Mouse (Mus musculus) MN1 (cell line): Measurements from ENCODE around the gene Scimp.

ENCODE experiments used
- DNase-seq: peaks from one replicate; pipeline ENCODE4 v3.0.0-alpha.2; 2016; ENCODE audit warnings: low spot score

The Scimp gene

DNA sequence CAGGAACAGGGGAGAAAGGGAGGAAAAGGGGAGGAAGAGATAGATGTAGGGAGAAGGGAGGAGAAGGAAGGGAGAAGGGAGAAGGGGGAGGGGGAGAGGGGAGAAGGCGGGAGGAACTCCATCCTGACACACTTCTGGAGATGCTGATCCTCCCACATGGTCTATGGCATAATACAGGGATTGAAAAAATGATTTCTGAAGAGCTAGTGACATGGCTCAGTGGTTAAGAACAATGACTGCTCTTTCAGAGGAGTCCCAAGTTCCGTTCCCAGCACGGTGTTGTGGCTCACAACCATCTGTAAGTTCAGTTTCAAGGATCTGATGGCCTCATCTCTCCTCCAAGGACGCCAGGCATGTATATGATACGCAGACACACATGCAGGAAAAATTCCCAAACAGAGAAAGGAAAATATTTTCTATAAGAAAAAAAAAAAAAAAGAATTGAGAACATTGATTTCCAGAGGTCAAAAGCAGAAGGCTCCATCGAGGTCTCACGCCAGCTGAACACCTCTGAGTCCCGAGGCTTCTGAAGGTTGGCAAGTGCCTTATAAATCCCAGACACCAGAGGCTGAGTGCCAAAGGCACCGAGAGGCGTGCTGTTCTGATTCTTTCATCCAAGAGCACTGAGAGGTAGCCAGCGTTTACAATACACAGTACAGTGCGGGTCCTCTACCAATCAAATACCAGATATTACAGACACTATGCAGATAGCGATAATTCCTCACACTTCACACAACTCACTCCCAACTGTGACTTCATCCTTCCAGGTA, 730 bp downstream of the Scimp start:
- DNase-seq: no peak

DNA sequence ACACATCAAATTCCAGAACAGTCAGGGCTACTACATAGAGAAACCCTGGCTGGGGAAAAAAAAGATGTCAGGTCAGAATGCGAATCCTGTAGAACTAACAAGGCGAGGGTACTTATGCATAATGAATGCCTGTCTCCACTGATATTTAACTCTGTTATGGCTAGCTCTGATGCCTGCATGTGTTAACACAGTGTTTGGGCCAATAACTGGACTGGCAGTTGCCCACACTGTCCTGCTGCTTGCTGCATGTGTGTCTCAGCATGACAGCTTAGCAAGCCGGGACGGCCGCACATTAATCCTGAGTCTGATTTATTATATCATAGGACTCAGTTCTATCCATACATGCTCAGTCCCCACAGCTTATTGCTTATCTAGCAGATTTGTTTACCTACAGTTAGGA, 1.3 kb downstream of the Scimp start:
- DNase-seq: no peak

DNA sequence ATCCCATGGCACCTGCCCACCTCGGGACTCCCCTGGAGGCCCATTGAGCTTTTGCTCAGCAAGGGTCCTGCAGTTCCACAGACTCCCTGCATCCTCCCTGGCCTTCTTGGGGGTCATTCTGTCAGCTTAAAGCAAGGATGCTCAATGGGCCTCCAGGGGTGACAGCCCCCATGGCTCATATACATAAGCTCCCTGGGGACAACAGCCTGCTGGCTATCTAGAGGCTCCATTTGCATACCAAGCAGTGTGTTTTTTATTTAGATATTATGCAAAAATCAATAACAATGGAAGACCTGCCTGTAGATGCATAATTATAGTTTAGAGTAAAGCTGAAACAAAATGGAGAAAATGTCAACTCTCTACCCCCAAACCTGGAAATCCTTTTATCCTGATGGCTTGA, 3.4 kb downstream of the Scimp start:
- no peak for DNase-seq

DNA sequence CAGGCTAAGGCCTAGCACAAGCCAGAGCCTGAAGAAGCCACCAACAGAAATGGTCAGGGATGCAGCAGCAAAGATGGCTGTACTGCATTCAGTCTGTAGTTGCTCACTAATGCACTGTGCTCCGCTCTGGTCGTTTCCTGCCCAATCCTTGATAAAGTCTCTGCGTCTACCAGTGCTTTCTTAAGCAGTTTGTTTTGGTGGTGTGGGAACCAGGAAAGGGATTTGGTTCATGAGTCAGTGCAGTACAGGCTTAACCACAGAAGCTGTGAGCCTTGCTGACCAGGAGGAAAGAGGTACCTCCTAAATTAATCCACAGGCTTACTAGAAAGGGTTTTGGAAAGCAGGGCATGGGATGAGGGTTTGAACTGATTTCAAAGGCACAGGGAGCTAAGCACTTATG, 4.3 kb downstream of the Scimp start:
- DNase-seq: no peak

DNA sequence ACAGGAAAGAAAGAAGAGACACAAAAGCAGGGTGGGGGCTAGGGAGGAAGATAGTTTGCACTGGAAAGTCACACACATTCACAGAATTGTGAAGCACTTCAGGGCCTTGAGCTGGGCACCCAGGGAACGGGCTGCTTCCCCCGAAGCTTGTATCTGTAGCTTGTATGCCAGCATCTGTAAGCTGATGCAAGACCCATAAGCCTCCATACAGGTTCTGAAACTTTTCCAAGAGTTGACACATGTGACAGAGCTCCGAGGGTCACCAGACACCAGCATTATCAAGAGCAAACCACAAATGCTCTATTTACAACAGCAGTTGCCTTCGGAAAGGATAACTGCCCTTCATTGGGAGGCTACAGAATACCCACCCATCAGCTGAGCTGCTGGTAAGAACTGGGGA, 4.8 kb downstream of the Scimp start:
- no peak for DNase-seq

DNA sequence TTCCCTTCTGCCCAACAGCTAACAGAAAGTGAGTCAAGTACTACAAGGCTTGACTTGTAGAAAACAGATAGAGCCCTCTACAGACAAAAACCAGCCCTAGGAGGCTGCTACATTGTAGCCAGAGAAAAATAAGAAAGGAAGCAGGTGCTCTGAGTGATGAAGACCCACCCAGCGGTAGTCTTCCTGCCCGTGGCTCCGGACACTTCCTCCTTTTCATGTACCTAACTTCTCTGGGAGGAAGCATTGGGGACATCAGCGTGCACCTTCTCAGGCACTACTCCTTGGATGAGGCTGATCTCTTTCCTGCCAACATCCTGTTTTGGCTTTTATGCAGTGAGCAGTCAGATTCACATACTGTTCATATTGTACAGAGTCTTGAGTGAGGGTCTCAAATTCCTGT, 5.7 kb downstream of the Scimp start:
- DNase-seq: no peak

DNA sequence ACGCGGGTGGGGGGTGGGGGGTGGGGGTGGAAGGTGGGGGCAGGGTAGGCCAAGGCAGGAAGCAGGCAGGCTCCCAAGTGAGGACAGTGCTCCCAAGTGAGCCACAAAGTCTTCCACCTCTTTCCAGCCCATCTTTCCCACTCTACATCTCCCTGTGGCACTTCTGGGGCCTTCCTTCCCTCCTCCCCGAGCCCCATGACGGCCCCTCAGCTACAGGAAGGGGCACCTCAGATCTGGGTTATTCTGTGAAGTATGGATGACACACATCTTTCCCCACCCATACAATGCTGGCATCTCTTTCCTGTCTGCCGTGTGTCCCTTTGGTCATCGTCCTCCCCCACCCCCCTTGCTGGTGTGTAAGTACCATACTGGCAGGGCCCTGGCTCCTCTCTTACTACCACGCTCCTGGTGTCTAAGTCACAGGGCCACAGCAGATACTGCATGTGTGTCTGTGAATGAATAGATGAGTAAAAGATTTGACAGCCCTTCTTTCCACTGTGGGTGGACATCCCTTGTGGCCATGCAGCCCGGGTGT, 6.7 kb downstream of the Scimp start:
- no peak for DNase-seq

DNA sequence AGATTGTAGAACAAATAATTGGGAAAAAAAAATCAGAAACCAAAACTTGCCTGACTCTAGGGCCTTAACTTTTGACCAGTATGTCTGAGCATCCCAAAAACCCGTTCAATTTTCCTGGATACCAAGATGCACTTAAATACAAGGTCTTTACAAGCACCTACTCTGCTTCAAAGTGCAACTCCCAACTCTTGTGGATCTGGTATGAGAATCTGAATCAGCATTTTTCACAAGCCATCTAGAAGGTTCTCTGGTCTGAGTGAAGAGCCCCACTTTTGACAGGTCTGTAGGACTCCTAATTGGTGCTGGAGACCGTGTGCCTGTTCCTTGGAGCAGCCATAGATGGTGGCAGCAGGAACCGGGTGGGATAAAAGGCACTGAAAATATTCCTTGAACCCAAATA, 8.0 kb downstream of the Scimp start:
- no peak for DNase-seq

DNA sequence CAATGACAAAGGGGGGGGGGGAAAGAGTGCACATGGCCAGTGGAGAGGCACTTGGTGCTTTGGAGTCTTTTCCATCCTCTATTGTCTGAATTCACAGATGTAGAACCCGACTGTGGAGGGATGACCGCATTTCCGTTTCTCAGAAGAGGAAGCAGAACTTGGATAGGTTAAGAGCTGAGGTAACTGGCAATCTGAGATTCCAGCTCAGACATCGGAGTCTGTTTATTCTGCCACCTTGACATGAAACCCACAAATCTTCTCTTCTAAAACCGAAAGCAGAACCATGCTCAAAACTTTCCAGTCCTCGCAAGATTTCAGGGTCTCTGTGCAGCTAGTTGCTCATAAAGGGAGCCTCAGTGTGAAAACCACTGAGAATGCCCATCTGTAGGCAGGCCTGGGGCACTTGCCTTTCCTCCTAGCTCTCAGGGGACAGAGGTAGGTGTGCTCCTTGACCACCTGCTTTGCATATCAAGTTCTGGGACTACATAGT, 8.6 kb downstream of the Scimp start:
- no peak for DNase-seq

DNA sequence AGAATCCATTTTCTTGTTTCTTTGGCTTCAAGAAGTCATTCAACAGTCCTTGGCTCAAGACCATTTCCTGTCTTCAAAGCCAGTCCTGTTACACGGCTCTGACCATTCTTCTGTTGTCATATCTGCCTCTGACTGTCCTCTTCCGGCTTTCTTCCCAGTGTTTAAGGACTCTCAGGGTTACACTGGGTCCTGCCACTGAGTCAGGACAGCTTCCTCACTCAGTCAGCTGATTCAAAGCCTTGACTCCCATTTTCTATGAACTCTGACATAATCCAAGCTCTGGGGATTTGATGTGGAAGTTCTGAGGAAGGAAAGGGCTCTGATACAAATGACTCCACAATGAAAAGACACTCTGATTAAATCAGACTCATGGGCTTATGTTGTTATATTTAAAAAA, 9.5 kb downstream of the Scimp start:
- DNase-seq: no peak

DNA sequence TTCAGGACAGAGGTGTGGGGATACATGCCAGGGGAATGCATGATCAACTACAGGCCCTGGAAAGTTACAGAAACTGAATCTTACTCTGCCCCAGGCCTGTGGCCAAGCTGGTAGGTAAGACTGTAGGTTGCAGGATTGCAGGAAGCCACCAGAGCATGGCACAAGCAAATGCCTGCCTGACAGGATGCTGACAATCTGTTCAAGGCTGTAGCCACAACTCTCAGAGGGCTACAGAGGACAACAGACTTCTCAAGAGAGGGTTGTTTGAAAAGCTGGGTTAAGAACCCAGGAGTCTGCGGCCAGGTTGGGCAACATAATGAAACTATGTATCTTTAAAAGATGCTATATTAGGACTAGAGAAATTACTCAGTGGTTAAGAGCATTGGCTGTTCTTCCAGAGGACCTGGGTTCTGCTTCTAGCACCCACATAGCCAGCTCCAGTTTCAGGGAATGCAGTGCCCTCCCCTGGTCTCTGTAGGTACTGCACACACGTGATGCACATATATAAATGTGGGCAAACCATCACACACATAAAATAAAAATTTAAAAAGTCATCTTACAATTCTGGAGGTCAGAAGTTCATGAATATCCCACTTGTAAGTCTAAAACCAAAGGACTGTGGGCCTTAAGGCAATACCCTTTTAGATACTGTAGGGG, 10.1 kb downstream of the Scimp start:
- no peak for DNase-seq

DNA sequence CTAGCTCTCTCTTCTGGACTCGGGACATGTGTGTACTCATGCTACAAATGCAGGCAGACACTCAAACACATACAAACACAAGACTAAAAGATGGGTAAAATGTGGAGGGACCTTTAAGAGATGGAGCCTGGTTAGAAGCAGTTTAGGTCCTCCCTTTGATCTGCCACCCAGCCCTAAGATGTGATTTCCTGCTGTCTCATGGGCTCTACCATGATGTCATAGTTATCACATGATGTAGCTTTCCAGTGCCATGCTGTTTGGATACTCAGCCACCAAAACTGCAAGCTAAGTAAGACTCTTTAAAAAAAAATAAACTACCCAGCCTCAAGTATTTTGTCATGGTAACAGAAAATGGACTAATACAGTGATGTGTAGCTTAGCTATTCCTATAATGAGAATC, 20.0 kb downstream of the Scimp start:
- no peak for DNase-seq

DNA sequence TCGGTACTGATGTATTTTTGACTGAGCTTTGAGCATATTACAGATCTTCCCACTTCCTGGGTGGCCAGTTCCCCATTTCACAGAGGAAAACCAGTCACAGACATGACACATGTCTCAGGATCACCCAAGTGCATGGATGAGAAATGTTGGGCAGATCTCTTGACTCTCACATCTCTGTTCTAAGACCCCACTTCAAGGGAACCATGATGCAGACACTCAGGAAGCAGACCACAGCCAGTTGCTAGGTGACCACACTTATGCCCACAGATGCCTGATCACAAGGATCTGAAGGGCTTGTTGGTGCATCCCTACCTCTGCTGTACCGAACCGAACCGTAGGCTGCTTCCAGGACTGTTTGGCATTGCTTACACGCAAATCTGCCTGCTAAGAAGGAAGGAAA, 20.7 kb downstream of the Scimp start:
- no peak for DNase-seq

DNA sequence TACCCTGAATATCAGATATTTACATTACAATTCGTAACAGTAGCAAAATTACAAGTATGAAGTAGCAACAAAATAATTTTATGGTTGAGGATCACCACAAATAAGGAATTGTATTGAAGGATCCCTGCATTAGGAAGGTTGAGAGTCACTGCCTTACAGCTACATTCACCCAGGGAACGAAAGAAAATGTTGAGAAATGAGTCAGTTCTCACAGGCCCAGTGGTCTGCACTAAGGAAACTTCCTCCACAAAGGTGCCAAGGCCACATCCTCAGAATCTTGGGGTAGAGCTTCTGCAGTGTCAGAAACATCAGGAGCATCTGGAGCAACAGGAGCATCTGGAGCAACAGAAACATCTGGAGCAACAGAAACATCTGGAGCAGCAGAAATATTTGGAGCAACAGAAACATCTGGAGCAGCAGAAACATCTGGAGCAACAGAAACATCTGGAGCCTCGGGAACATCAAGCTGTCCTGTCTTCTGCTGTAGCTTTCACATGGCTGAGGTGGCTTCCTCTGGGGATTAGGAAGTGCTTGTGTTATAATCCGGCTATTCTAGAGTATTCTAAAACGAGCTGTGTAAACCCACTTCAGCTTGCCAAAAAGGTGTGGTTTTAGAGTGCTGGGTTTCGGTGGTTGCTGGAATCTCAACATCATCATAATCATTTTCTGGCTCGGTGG, 21.4 kb downstream of the Scimp start:
- DNase-seq: no peak

DNA sequence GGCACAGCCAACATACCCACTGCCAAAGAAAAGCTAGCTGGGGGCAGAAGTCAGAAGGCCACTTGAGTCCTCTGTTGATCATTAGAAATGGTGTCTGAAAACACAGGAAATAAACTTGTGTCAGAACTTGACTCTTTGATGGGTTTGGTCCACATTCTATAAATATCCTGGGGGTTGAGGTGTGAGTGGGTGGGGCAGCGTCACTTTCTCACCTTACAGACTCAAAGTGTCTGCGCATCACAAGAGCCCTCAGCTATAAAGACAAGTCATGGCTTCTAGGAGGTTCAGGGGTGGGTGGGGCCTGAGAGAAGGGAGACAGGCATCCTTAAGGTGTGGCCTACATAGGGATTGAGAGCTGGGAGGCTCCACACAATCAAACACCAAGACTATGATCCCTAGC, 22.0 kb downstream of the Scimp start:
- no peak for DNase-seq

DNA sequence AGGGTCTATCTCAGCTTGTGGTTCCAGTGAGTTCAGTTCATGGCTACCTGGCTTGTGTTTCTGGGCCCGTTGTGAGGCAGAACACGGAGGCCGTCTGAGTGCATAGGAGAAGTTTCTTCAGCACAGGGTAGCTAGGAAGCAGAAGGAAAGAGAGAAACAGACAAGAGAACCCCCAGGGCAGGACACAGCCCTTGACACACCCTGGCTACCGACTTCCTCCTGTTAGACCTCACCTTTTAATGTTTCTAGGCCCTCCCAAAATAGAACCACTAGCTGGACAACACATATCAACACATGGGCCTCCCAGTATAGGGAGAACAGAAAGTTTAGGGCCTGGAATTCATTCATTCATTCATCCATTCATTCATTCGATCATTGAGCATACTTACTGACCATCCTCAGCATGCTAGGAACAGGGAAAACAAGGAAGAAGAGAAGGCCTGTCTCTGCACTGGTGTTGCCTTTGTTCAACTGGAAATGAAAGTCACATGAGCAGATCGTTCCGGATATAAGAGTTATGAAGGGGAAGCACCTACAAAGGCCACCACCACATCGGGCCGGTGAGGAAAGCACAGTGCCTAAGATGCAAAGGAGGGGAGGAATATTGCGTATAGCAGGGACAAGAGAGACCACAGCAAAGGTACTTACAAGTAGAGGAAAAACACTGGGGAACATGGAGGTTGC, 23.3 kb downstream of the Scimp start:
- no peak for DNase-seq

DNA sequence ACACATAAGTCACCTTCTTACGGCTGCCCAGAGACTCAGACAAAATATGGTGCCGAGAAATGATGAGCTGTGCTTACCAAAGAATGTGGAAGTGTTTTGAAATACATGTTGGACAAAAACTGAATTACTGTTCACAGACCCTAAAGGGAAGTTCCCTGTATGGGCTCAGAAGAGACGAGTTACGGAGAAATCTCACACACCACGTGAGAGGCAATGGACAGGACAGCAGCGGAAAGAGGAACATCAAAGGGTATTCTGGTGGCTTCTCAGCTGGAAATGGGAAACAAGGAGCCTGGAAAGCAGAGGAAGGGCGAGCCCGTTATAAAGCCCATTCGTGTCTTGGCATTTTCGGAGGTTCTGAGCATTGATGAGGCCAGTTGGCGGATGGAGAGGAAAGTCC, 25.3 kb downstream of the Scimp start:
- DNase-seq: no peak

DNA sequence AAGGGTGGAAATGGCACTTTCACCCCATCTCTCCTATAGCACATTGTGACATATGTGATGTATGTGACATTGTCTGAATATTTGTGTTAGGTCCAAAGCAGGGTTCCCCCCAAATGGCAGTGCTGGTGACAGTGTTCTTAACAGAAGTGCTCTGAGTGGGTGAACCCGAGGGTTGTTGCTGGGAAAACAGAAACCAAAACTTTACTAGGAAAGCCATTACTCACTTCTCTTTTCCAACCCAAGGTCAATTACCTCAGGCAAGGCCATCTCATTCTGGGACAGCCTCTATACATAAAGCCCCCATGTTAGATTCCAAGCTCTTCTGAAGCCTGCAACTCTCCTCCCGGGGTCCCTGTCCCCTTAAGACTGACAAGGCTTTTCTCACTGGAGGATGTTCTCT, 26.5 kb downstream of the Scimp start:
- DNase-seq: no peak

DNA sequence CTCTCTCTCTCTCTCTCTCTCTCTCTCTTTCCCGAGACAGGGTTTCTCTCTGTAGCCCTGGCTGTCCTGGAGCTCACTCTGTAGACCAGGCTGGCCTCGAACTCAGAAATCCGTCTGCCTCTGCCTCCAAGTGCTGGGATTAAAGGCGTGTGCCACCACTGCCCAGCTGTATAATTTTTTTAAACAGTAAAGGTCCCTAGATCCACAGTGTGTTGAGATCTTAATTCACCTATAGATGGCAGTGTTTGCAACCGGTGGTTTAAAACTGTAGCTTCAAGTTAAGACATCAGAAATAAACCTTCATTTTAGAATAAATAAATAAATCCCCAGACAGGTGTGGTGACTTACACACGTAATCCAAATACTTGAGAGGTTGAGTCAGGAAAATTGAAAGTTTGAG, 34.3 kb downstream of the Scimp start:
- DNase-seq: peak; percentile 57

DNA sequence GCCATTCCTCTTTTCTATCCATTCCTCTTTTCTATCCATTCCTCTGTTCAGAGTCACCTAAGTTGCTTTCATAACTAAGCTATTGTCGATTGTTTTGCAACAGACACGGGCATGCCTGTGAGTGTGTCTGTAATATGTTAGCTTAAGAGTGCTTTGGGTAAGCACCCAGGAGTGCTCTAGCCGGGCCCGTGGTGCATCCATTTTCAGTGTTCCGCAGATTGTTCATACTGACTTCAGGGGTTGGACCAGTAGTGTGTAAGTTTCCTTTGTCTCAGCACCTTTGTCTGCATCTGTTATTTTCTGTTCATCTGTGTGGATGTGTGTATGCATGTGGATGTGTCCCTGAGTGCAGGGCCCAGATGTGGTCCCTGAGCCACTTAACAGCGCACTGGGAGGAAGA, 34.8 kb downstream of the Scimp start:
- no peak for DNase-seq

DNA sequence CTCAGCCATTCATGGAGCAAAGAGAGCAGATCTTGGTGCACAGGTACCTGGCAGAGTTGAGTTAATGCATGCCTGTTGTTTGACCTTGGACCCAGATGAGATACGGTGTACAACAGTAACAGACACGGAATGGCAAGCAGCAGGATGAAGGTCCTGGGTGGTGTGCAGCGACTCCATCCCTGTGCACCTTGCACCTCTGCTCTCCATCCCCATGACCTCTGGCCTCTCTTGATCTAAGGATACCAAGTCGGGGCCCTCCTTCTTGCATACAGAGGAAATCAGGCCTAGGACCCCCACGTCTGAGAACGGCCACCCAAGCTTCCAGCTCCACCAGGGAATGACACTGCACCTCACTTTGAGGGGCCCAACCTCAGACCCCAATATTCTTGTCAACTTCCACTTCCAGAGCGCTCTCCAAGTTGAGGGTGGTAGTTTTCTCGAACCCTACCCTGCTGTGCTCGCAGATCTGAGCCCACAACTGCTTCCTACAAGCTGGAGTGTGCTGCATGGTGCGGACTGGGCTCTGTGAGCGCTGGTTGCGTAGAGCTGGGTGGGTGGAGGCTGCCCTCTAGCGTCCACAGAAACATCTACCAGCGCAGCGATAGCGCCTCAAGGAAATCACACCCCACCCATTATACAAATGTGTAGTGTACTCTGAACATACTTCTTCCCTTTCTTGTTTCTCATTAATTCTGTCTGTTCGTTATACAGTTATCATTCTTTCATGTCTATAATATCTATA, 35.4 kb downstream of the Scimp start:
- peak; percentile 70 for DNase-seq

DNA sequence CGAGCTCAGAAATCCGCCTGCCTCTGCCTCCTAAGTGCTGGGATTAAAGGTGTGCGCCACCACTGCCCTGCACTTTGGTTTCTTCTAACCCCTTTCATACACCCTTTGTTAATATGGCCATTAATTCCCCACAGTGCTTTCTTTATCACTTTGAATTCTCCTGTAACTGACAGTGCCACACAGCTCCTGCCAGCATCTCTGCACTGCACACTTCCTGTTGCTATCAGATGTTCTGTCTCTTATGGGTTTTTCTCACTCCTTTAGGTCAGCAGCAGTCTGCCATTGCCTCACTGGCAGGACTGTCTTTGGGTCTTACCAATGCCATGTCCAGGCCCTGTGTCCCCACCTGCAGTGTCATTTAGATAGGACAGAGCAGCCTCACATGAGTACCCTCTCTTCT, 41.6 kb downstream of the Scimp start:
- DNase-seq: no peak
